Mouse (Mus musculus) macrophage (primary cell): ENCODE results near the gene Kctd6. TPM values are rescaled to one million over a fixed set of nuclear protein-coding genes. Genes with fewer than 3 reads are reported as not detected.

Source experiments
- polyA plus RNA-seq: library from polyadenylated mRNA; stranded (reverse); fragments of 250-400 nt; gene quantifications from 3 replicates; pipeline ENCODE4 v1.2.4, GENCODE M21; 2018; ENCODE audit warnings: inconsistent platforms

The Kctd6 gene
- polyA plus RNA-seq, 1 experiment from 2014 or later = 15.7 TPM

Other genes with a start within 250 kb of the Kctd6 start
- 0.37 to 0.97 TPM (median 0.40 TPM) in 3 replicates for gene Dnase1l3, start 219.6 kb upstream of the Kctd6 start, polyA plus RNA-seq
- 0.29 to 0.41 TPM (median 0.40 TPM) in 3 replicates for gene Abhd6, start 211.2 kb upstream of the Kctd6 start, polyA plus RNA-seq
- gene Rpp14, start 133.8 kb upstream of the Kctd6 start, polyA plus RNA-seq = 13.0 to 22.4 TPM (median 17.1 TPM) in 3 replicates
- 30.9 to 55.5 TPM (median 34.0 TPM) in 3 replicates for gene Pxk, start 115.9 kb upstream of the Kctd6 start, polyA plus RNA-seq
- 53.3 to 66.2 TPM (median 63.0 TPM) in 3 replicates for gene Pdhb, start 41.1 kb upstream of the Kctd6 start, polyA plus RNA-seq
- gene Acox2, start 45.2 kb downstream of the Kctd6 start, polyA plus RNA-seq = not detected in 3 replicates
- gene Fam107a, start 103.9 kb downstream of the Kctd6 start, polyA plus RNA-seq = not detected in 3 replicates
- gene Oit1, start 164.6 kb downstream of the Kctd6 start, polyA plus RNA-seq = not detected in 3 replicates